Mouse (Mus musculus): ENCODE measurements around the gene Ptn. TPM values are rescaled to one million over a fixed set of nuclear protein-coding genes. Genes with fewer than 3 reads are reported as not detected.

Gene Ptn
- not detected for total RNA-seq (2023)

DNA sequence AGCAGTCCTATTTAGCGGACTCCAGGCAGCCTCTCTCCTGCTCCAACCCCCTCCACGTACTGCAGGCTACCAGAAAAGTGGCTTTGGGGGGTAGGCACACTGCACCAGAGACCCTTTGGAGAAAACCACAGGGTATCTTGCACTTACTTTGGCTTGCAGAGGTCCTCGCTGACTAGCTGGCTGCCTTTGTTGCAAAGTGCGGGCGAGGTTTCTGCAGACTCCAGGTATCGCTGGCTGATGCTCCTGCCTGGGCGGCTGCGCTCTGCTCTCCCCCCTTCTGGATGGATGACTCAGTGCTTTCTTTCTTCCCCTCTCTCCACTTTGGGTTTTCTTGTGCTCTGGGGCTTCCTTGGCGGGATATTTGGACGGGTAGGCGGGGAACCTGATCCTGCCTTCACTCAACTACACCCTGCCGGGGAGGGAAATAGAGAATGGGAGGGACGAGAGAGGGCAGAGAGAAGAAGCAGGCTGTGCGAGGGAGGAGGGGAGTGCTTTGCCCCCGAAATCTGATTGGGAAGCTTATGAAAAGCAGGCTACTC, at the start of gene Ptn:
Gene Ptn, minus strand, starts transcription at position 474 of the 539 bp plus-strand sequence.

